Mouse (Mus musculus) lung, postnatal 0 days (tissue): ENCODE results near the gene Mob3b. TPM values are rescaled to one million over a fixed set of nuclear protein-coding genes. Genes with fewer than 3 reads are reported as not detected.
A peak's percentile ranks its signal among the peaks of the same experiment; 100 is the strongest.
"Not testable (repeated sequence)": the region's sequence is repeated elsewhere in the genome, so short reads cannot be mapped to it uniquely, and the experiment has no call there.

ENCODE experiments used
- ATAC-seq: fragments of 200-750 bp; cut with Nextera tagmentation; 2 replicates; pipeline ENCODE4 v1.8.0; 2017; ENCODE audit warnings: moderate library complexity
- DNase-seq: peaks from one replicate; pipeline ENCODE4 v3.0.0-alpha.2; 2016; ENCODE audit warnings: low spot score
- H3K27ac ChIP-seq: fragments of 300-500 bp; sonication (generic); 2 replicates; pipeline ENCODE4 v1.5.1; 2014; ENCODE audit warnings: antibody characterized with exemption, mild to moderate bottlenecking, low read length, mixed read lengths
- H3K27me3 ChIP-seq: fragments of 300-500 bp; sonication (generic); replicated peaks from 2 replicates; pipeline ENCODE4 v1.6.1; 2014; ENCODE audit warnings: low read length, mixed read lengths; ENCODE audit not compliant: insufficient read depth
- H3K36me3 ChIP-seq: fragments of 300-500 bp; sonication (generic); 2 replicates; pipeline ENCODE4 v1.6.1; 2014; ENCODE audit warnings: low read length, mixed read lengths; ENCODE audit not compliant: insufficient read depth
- H3K4me1 ChIP-seq: fragments of 300-500 bp; sonication (generic); 2 replicates; pipeline ENCODE4 v1.6.1; 2014; ENCODE audit warnings: antibody characterized with exemption, low read depth, low read length, mixed read lengths; ENCODE audit not compliant: insufficient read depth
- H3K4me2 ChIP-seq: fragments of 300-500 bp; sonication (generic); replicated peaks from 2 replicates; pipeline ENCODE4 v1.6.1; 2014; ENCODE audit warnings: low read depth, mild to moderate bottlenecking, low read length, moderate library complexity, mixed read lengths
- H3K4me3 ChIP-seq: fragments of 300-500 bp; sonication (generic); 2 replicates; pipeline ENCODE4 v1.5.1; 2014; ENCODE audit warnings: low read depth, low read length
- H3K9ac ChIP-seq: fragments of 300-500 bp; sonication (generic); replicated peaks from 2 replicates; pipeline ENCODE4 v1.6.1; 2014; ENCODE audit warnings: low read depth, mild to moderate bottlenecking
- H3K9me3 ChIP-seq: fragments of 300-500 bp; sonication (generic); 2 replicates; pipeline ENCODE4 v1.6.1; 2016; ENCODE audit warnings: low read length, mixed read lengths
- CTCF ChIP-seq: IDR thresholded peaks from 2 replicates; pipeline ENCODE4 v1.5.1; 2016; ENCODE audit warnings: antibody characterized with exemption, mild to moderate bottlenecking
- EP300 ChIP-seq: IDR thresholded peaks from 2 replicates; pipeline ENCODE4 v1.6.1; 2016; ENCODE audit warnings: antibody characterized with exemption, mild to moderate bottlenecking, control low read depth
- WGBS: fragments of 180-500 bp; shearing (Covaris S2); extraction: QIAGEN DNeasy Blood & Tissue Kit; methylation state at CpG from one replicate; pipeline ENCODE4 v1.1.7; 2014; 5-methylcytosine and 5-hydroxymethylcytosine counted together
- polyA plus RNA-seq: library from polyadenylated mRNA; unstranded; fragments of >200 nt; fragmentation: Nextera tagmentation; extraction: Ambion mirVana; gene quantifications from 2 replicates; pipeline ENCODE4 v1.2.1, GENCODE M21; 2015

Mob3b gene
- polyA plus RNA-seq, 1 experiment from 2014 or later = 14.7 TPM

DNA sequence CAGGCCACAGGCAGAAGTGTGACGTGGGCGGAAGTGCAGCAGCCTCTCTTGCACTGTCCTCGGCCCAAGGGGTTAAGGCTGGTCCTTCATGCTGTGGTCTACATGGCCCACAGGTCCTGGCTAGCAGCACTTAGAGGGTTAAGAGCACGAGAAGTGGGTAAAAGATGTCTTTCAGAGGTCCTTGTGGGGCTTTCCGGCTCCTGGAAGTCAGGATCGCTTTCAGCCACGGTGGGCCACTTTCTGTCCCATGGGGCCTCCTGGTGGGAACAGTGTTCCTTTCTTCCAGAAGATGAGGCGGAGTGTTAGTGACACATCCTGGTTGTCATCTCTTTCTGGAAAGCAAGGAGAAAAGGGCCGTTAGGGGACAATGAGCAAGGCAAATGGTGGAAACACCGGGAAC lies 203.6 kb downstream of the Mob3b start:
- no peak for TF ChIP-seq EP300
- TF ChIP-seq CTCF = no peak
- ATAC-seq = no peak
- DNase-seq = no peak
- no peaks in the 10 kb centered on the region for H3K9me3 ChIP-seq
- no peak overlapping the region for H3K9ac ChIP-seq
- no peak overlapping the region for H3K27ac ChIP-seq
- H3K4me3 ChIP-seq = no peak overlapping the region
- WGBS = 76% methylated on average over 10 of the region's 10 CpGs
- H3K36me3 ChIP-seq = no peaks in the 10 kb centered on the region
- no peak overlapping the region for H3K4me2 ChIP-seq
- no peaks in the 10 kb centered on the region for H3K27me3 ChIP-seq
- H3K4me1 ChIP-seq = no peaks in the 10 kb centered on the region

- no peak overlapping the region for H3K27ac ChIP-seq
- no peak overlapping the region for H3K4me2 ChIP-seq
- ATAC-seq = no peak
- no peaks in the 10 kb centered on the region for H3K27me3 ChIP-seq
- no peak overlapping the region for H3K9ac ChIP-seq
- no peak for DNase-seq
- H3K36me3 ChIP-seq = no peaks in the 10 kb centered on the region
- no peaks in the 10 kb centered on the region for H3K9me3 ChIP-seq
- H3K4me1 ChIP-seq = no peaks in the 10 kb centered on the region
- TF ChIP-seq CTCF = no peak
- TF ChIP-seq EP300 = no peak
- H3K4me3 ChIP-seq = no peak overlapping the region
Measured at GRCm38 (mm10) chr4:34947181-34947580, 210.1 kb downstream of the Mob3b start.

DNA sequence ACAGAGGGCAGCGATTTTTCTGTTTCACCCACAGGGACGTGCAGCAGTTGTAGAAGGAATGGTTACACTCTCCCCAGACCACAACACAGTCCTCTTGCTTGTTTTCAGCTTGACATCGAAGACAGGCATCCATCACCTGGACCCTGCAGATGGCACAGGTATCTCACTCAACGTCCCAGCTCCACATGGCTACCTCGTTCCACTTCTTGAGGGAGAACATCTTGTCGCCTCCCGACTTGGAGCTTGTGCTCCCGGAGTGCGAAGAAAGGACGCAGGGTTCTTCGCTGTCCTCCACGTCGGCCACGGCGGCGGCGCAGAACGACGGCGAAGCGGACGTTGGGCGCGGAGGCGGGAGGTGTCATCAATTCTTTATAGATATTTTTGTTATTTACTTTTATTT lies 216.2 kb downstream of the Mob3b start:
- no peaks in the 10 kb centered on the region for H3K4me1 ChIP-seq
- no peak for TF ChIP-seq EP300
- TF ChIP-seq CTCF = no peak
- no peak overlapping the region for H3K27ac ChIP-seq
- no peaks in the 10 kb centered on the region for H3K36me3 ChIP-seq
- H3K4me3 ChIP-seq = no peak overlapping the region
- H3K9ac ChIP-seq = no peak overlapping the region
- no peak for ATAC-seq
- no peak overlapping the region for H3K4me2 ChIP-seq
- WGBS = 92% methylated on average over 25 of the region's 25 CpGs
- DNase-seq = no peak
- H3K27me3 ChIP-seq = no peaks in the 10 kb centered on the region
- H3K9me3 ChIP-seq = no peaks in the 10 kb centered on the region

DNA sequence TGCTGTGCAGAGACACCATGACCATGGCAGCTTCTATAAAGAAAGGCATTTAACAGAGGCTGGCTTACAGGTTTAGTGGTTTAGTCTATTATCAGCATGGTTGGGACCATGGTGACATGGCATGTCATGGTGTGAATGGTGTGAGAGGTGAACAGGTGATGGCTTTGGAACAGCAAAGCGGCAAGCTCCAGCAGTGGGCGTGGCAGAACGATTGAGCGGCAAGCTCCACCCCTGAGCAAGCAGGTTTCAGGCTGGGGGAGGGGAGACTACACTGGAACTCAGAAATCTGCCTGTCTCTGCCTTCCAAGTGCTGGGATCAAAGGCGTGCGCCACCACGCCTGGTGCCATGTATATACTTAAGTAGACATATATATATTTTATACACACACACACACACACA lies 228.9 kb downstream of the Mob3b start:
- not testable (repeated sequence) for H3K9me3 ChIP-seq, H3K9ac ChIP-seq, H3K4me3 ChIP-seq, H3K4me1 ChIP-seq, ATAC-seq, H3K4me2 ChIP-seq, H3K27me3 ChIP-seq, DNase-seq, H3K27ac ChIP-seq, H3K36me3 ChIP-seq
- WGBS = 82% methylated on average over 7 of the region's 7 CpGs

DNA sequence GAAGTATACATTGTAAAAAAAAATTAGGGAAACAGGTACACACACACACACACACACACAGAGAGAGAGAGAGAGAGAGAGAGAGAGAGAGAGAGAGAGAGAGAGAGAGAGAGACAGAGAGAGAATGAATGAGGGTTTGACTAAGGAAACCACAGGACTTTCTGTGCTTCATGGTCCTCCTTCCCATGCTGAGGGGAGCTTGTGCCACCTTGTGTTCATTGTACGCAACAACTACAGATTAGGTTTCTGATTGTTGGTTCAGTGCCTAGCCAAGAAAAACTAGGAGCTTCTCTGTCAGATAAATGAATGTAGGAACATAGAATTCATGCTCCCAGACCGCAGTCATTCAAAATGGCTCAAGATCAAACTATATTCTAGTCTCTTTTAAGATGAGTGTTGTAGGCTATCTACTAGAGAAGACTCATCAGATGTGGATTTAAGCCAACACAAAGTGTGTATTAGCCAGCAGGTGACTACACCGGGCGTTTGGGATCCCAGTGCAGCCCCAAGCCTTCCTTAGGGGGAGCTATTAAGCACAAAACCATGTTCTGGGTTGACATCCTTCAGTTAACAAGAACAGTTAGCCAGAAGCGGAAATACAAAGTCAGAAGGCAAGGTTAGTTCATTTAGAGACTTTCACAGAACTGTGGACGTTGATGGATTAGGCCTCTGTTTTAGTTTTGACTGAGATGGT lies 235.0 kb downstream of the Mob3b start:
- peak; percentile 47; the same call in 1 of the 2 replicates for ATAC-seq
- peak; percentile 83 for DNase-seq
- H3K4me1 ChIP-seq = no peaks in the 10 kb centered on the region
- no peak overlapping the region for H3K9ac ChIP-seq
- H3K4me2 ChIP-seq = no peak overlapping the region
- TF ChIP-seq EP300 (no peak), CTCF (peak; percentile 92)
- H3K27ac ChIP-seq = no peak overlapping the region
- WGBS = 61% methylated on average over 6 of the region's 6 CpGs
- no peaks in the 10 kb centered on the region for H3K9me3 ChIP-seq
- no peak overlapping the region for H3K4me3 ChIP-seq
- H3K36me3 ChIP-seq = no peaks in the 10 kb centered on the region
- no peaks in the 10 kb centered on the region for H3K27me3 ChIP-seq

GRCm38 (mm10) chr4:34917400-34917799 lies 239.9 kb downstream of the Mob3b start:
- Histone ChIP-seq H3K36me3 (no peaks in the 10 kb centered on the region), H3K9ac (no peak overlapping the region), H3K27ac (no peak overlapping the region), H3K27me3 (no peaks in the 10 kb centered on the region), H3K4me2 (no peak overlapping the region), H3K4me1 (no peaks in the 10 kb centered on the region), H3K4me3 (no peak overlapping the region), H3K9me3 (no peaks in the 10 kb centered on the region)
- WGBS = 64% methylated on average over 7 of the region's 7 CpGs
- DNase-seq = no peak
- TF ChIP-seq CTCF = no peak
- no peak for TF ChIP-seq EP300
- no peak for ATAC-seq

- DNase-seq = no peak
- no peaks in the 10 kb centered on the region for H3K9me3 ChIP-seq
- no peaks in the 10 kb centered on the region for H3K36me3 ChIP-seq
- no peak overlapping the region for H3K9ac ChIP-seq
- TF ChIP-seq EP300 (no peak), CTCF (no peak)
- H3K4me3 ChIP-seq = no peak overlapping the region
- 79% methylated on average over 3 of the region's 3 CpGs for WGBS
- H3K27me3 ChIP-seq = no peaks in the 10 kb centered on the region
- no peak for ATAC-seq
- no peak overlapping the region for H3K27ac ChIP-seq
- no peaks in the 10 kb centered on the region for H3K4me1 ChIP-seq
- no peak overlapping the region for H3K4me2 ChIP-seq
Measured at GRCm38 (mm10) chr4:34912171-34912570, 245.1 kb downstream of the Mob3b start.
